Mouse (Mus musculus) CD8-positive naive resting alpha-beta T cell, adult 2 months (primary cell): ENCODE measurements around the gene Zfp932.
"Not testable (repeated sequence)": the region's sequence is repeated elsewhere in the genome, so short reads cannot be mapped to it uniquely, and the experiment has no call there.

Experiments
- DNase-seq, 2 experiments: peaks; one replicate each; pipeline ENCODE4 v3.0.0; 2022; ENCODE audit warnings: low read depth in 2 of 2, low spot score in 2 of 2

The Zfp932 gene

GRCm38 (mm10) chr5:109996026-109996937 is at the start of gene Zfp932:
Gene Zfp932 (plus strand): TSS chr5:109996521.
- DNase-seq, result peak; percentile 37 to 56

DNA sequence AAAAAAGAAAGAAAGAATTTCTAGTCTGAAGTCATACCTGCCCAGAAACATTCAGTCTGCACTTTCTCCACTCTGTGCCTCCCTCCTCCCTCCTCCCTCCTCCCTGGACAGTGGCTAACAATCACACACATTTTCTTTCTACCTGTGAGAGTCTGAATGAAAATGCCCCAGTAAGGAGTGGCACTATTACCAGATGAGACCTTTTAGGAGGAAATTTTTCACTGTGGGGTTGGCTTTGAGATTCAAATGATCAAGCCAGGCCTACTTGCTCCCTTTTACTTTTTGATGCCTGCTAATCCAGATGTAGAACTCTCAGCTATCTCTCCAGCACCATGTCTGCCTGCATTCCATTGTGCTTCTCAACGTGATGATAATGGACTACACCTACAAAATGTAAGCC is 46.0 kb upstream of the Zfp932 start:
- DNase-seq, result no peak

GRCm38 (mm10) chr5:109980743-109981142 is 15.6 kb upstream of the Zfp932 start:
- not testable (repeated sequence) for DNase-seq

- DNase-seq, result not testable (repeated sequence)
Observed at GRCm38 (mm10) chr5:109995461-109995860, 860 bp upstream of the Zfp932 start.

- not testable (repeated sequence) for DNase-seq
Observed at GRCm38 (mm10) chr5:110015775-110016174, 19.5 kb downstream of the Zfp932 start.

- DNase-seq, result no peak
Observed at GRCm38 (mm10) chr5:110023273-110023672, 27.0 kb downstream of the Zfp932 start.

GRCm38 (mm10) chr5:110023694-110024427 is 27.5 kb downstream of the Zfp932 start:
- peak; percentile 2 to 5 for DNase-seq

DNA sequence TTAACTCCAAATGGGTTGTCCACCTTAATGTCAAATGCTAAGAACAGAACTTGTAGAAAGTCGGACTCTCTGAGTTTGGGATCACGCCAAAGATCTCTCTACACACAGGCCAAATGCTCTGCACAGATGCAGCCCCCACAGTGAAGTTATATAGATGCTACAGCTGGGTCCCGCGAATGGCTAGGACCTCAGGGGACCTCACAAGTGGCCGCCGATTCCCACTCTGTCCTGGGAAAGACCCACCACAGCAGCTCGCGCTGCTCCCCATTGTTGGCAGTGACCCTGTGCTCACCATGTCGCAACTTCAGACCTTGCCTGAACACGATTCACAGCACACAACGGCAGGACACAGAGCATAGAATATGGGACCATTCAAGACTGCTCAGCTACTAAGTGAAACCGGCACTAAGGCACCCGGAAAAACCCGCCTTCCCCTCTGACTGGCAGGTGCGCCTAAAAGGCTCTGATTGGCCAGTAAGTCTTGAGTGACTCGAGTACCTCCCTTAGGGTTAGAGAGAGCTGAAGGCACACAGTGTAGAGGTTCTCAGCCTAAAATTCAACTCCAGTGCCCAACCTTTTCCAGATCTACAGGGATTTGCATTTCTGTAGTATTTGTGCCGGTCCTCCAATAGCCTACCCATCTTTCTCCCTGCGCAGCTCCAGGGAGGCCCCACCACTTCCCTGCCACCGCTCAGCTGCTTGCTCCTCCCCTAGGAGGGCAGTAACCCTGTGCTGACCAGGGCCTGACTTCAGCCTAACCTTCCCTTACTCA is 61.5 kb downstream of the Zfp932 start:
- DNase-seq, result peak; percentile 63 to 70
